Mouse (Mus musculus) small intestine, adult 2 months (tissue): ENCODE measurements at regions not wholly inside any gene's neighbourhood (a gene's known extent, or its start where the extent isn't known, plus 50 kb on each side); places are given as distances from the start of the nearest gene placed in this dataset.

Experiments used
- CTCF ChIP-seq: fragments of 200-500 bp; IDR thresholded peaks from 2 replicates; pipeline ENCODE4 v1.5.1; 2012; ENCODE audit warnings: low read depth, mild to moderate bottlenecking, control low read depth, inconsistent platforms, low read length, moderate library complexity, mixed read lengths; ENCODE audit not compliant: insufficient replicate concordance, insufficient read length; ENCODE audit errors: extremely low read depth
- POLR2A ChIP-seq: fragments of 200-500 bp; IDR thresholded peaks from 2 replicates; pipeline ENCODE4 v1.6.1; 2012; ENCODE audit warnings: low read depth, mild to moderate bottlenecking, control low read depth, inconsistent platforms, low read length, moderate library complexity

- TF ChIP-seq CTCF (no peak), POLR2A (no peak)
Measured at GRCm38 (mm10) chr1:88763725-88764364, 61.8 kb upstream of the Arl4c start.
